Mouse (Mus musculus): ENCODE measurements around the gene Arhgef28. TPM values are rescaled to one million over a fixed set of nuclear protein-coding genes. Genes with fewer than 3 reads are reported as not detected.

Gene Arhgef28
- total RNA-seq, 4 experiments from 2014 or later: 15.1 to 41.9 (median 31.5) TPM

GRCm38 (mm10) chr13:98183157-98183878 is 22.9 kb downstream of the Arhgef28 start:
- no peak for DNase-seq

DNA sequence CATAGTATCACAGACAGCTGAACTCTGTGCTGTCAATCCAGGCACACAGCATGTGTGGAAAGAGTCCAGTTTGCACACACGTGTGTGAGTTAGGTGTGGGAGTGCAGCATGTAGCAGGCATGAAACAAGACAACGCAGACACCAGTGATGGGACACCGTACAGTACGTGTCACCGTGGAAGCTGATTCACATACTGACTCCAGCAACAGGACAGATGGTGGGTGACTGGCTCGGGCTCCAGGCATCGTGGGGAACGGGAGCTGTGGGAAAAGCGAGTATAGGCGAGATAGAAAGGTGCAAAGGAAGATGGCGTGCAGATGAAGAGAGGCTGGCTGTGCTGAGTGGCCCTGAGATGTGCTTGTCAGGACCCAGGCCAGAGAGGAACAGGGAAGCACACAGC is 23.9 kb downstream of the Arhgef28 start:
- no peak for DNase-seq

DNA sequence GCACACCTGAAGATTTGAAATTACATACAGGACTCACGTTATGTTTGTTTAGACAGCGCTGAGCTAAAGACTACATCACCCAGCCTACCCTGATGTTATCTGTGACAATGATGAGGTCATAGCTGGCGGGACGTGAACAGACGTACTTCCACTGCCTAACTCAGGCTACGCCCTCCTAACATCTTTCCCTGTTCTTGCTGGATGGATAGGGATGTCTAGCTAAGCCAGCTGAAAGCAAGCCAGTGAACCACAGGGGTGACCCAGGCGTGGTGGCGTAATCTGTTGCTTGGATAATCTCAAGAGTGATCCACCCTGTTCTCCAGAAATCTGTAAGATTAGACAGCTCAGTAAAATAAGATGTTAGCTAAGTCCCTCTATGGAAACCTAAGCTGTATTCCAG is 25.6 kb downstream of the Arhgef28 start:
- DNase-seq: no peak

GRCm38 (mm10) chr13:98175323-98176007 is 30.8 kb downstream of the Arhgef28 start:
- DNase-seq: no peak

GRCm38 (mm10) chr13:98173008-98173407 is 33.2 kb downstream of the Arhgef28 start:
- no peak for DNase-seq

DNA sequence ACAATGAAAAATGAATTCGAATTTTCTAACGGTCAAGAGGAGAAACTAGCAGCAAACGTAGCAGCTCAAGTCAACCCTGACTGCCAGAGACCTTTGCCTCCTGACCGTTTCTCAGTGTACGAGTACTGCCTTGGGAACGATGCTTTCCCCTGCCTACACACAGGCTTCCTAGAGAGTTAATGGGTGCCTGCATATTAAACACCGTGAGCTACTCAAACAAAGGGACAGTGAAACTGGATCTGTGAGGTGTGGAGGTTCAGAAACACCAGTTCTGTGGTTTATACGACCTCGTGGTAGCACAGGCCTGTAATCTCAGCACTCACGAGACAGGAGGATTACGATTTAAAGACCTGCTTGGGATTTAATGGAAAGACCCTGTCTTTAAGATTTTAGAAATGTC is 33.9 kb downstream of the Arhgef28 start:
- DNase-seq: no peak

GRCm38 (mm10) chr13:98171706-98172105 is 34.5 kb downstream of the Arhgef28 start:
- no peak for DNase-seq

GRCm38 (mm10) chr13:98171257-98171656 is 35.0 kb downstream of the Arhgef28 start:
- no peak for DNase-seq

GRCm38 (mm10) chr13:98164878-98165277 is 41.4 kb downstream of the Arhgef28 start:
- DNase-seq: no peak

DNA sequence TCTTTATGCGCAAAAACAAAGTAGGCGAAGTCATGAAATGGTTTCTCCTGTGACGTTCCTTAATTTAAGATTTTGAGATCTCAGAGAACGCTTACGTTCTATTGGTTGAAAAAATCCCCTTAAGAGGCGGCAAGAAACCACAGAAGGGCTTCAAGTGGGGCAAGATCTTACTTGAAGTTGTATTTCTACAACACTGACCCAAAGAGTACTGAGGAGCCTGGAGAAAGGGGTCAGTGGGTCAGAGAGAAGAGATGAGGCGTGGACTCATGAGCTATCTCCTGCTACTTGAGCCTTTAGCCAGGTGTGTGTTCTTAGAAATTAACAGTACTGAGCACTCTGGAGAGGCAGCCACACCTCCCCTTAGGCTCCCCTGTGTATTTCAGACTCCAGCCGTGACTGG is 44.7 kb downstream of the Arhgef28 start:
- no peak for DNase-seq

- DNase-seq: no peak
Measured at GRCm38 (mm10) chr13:98156656-98157055, 49.6 kb downstream of the Arhgef28 start.

GRCm38 (mm10) chr13:98152759-98153158 is 53.5 kb downstream of the Arhgef28 start:
- DNase-seq: no peak

DNA sequence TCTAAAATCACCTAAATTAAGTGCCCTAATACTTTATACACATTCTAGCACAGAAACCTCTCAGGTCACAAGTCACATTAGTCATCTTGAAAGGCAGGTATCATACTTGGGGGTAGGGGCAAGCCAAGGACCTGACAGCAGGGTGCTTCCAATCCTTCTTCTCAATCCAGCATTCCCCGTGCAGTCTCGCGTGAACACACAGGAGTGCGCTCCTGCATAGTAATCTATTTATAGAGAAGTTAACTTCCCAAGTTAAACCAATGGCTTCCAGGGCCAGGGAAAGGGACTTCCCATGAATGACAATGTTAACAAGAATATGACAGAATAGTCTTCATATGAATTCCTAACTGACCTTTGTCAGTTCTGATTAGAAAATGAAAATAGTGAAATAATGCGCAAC is 58.7 kb downstream of the Arhgef28 start:
- no peak for DNase-seq

- DNase-seq: no peak
Measured at GRCm38 (mm10) chr13:98146573-98147160, 59.6 kb downstream of the Arhgef28 start.

DNA sequence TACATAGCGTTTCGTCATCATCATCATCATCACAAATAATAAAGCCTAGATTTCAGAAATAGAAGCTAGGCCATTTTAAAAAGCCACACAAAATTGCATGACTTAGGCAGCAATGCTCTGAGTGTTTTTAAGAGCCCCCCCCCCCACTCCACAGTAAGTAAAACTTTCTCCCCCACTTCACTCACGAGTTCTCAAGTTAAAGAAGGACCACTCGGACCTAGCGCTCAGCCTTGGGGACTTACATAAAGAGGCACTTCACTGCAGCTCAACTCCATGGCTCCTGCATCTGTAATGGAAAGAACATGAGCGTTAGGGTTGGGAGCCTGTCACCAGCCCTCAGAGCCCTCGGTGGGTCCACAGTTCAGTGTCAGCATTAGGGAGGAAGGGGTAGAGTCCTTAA is 60.9 kb downstream of the Arhgef28 start:
- no peak for DNase-seq

DNA sequence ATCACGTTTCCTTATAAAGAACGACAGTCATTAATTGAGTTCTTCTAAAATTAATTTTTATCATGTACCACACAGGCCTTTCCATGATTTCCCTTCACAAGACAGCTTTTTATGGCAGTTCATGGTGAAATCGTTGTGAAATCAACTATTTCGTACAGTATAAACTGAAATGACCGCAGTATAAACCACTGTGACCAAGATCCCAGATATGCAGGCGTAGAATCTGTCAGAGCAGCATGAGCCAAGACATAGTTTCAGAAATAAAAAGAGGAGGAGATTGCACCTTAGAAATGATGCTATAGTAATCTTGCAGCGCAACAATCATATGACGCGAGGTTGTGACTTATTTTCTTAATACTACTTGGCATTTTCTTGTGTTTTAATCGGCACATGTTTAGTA is 63.2 kb downstream of the Arhgef28 start:
- DNase-seq: no peak

DNA sequence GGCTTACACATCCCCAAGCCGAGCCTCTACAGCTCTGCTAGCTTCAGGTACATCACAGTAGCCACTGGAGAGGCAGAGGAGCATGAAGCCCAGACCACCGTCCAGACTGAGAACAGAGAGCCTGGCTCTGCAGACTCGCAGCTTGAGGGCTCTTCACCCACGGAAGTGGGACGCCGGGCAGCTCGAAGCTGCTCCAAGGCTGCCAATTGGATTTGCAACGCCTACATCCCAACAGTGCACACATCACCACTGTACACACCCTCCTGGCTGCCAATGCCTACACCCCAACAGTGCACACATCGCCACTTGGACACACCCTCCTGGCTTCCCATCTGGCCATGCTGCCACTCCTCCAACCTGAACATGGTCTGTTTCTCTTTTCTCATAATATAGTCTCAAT is 65.6 kb downstream of the Arhgef28 start:
- DNase-seq: no peak

- no peak for DNase-seq
Measured at GRCm38 (mm10) chr13:98138786-98139185, 67.5 kb downstream of the Arhgef28 start.

DNA sequence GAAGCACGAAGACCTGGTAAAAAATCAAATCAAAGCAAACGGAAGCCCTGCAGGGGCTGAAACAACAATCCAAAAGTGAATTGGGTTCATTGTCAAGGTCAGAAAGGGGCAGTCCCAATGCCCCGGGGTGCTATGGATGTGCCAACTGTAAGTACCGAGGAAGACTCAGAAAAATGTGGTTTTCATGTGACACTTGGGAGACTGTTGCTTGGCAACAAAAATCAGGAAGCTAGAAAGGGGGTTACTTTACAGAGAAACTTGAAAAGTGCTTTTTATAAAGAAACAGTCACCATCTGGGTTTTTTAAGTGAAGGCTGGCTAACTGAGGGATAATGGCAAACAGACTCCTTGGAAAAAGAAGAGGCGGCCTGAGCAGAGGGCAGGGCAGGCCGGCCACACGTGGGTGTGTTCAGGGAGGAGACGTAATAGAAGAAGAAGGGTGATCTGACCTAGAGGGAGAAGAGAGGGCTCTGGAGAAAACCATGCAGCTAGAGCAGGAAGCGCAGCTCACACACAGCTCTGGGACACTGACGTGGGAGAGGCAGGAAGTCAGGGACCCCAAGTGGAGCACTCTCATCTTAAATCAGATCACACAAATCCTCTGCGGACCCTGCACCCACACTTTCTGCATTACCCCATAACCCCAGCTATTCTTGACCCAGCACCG is 70.2 kb downstream of the Arhgef28 start:
- no peak for DNase-seq

- no peak for DNase-seq
Measured at GRCm38 (mm10) chr13:98132951-98133350, 73.3 kb downstream of the Arhgef28 start.

- DNase-seq: no peak
Measured at GRCm38 (mm10) chr13:98132264-98132663, 74.0 kb downstream of the Arhgef28 start.

DNA sequence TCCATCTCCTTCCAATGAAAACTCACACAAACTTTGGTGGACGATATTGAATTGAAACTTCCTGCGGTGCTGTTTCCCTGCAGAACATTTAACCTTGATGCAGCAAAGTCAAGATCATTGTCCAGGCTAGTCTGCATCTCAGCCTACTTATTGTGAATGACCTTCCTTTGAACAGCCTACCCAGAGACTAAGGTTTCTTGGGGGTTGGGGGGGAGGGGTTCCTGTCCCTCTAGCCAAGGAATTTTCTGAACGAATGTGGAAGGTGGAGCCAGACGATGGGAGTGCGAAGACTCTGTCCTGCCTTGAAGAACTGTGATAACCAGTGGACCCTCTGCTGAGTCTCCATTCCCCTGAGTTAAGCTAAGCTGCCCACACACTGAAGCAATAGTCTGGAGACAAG is 80.6 kb downstream of the Arhgef28 start:
- no peak for DNase-seq

GRCm38 (mm10) chr13:98124113-98124745 is 82.0 kb downstream of the Arhgef28 start:
- no peak for DNase-seq

Measured in adrenal gland, adult 8-10 months (tissue).